Mouse (Mus musculus) cerebellum, adult 2 months (tissue): ENCODE results near the gene Cdc5l. TPM values are rescaled to one million over a fixed set of nuclear protein-coding genes. Genes with fewer than 3 reads are reported as not detected.

ENCODE experiments used
- DNase-seq, 2 experiments: peaks; one replicate each; pipeline ENCODE4 v3.0.0; 2021
- H3K27ac ChIP-seq: fragments of 200-500 bp; 2 replicates; pipeline ENCODE4 v1.5.1; 2012; ENCODE audit warnings: low read length, control low read depth, inconsistent platforms; ENCODE audit not compliant: insufficient read depth
- H3K27me3 ChIP-seq: fragments of 200-500 bp; 2 replicates; pipeline ENCODE4 v1.6.1; 2012; ENCODE audit warnings: inconsistent platforms, mild to moderate bottlenecking, low read length, moderate library complexity; ENCODE audit not compliant: control insufficient read depth, insufficient read depth
- H3K4me1 ChIP-seq: fragments of 200-500 bp; 2 replicates; pipeline ENCODE4 v1.6.1; 2011; ENCODE audit warnings: low read length; ENCODE audit not compliant: control insufficient read depth, insufficient read depth
- H3K4me3 ChIP-seq: fragments of 200-500 bp; replicated peaks from 2 replicates; pipeline ENCODE3; 2011; ENCODE audit warnings: mild to moderate bottlenecking, low read depth, low read length, control low read depth; ENCODE audit not compliant: insufficient read depth
- CTCF ChIP-seq: fragments of 200-500 bp; IDR thresholded peaks from 2 replicates; pipeline ENCODE4 v1.5.1; 2011; ENCODE audit warnings: low read depth, mild to moderate bottlenecking, control low read depth, low read length, moderate library complexity, borderline replicate concordance; ENCODE audit not compliant: insufficient read depth
- POLR2A ChIP-seq: fragments of 200-500 bp; IDR thresholded peaks from 2 replicates; pipeline ENCODE4 v1.6.1; 2011; ENCODE audit warnings: low read length, control low read depth, borderline replicate concordance; ENCODE audit not compliant: insufficient read depth
- WGBS: fragments of 180-500 bp; shearing (Covaris S2); methylation state at CpG from one replicate; pipeline ENCODE4 v1.1.7; 2018; 5-methylcytosine and 5-hydroxymethylcytosine counted together
- polyA plus RNA-seq: library from polyadenylated mRNA; depleted of rRNA; stranded (reverse); fragments of >200 nt; gene quantifications from 2 replicates; pipeline ENCODE4 v1.2.3, GENCODE M21; 2012; rRNA removed

The Cdc5l gene
- 37.7 and 38.1 TPM in 2 replicates for polyA plus RNA-seq

DNA sequence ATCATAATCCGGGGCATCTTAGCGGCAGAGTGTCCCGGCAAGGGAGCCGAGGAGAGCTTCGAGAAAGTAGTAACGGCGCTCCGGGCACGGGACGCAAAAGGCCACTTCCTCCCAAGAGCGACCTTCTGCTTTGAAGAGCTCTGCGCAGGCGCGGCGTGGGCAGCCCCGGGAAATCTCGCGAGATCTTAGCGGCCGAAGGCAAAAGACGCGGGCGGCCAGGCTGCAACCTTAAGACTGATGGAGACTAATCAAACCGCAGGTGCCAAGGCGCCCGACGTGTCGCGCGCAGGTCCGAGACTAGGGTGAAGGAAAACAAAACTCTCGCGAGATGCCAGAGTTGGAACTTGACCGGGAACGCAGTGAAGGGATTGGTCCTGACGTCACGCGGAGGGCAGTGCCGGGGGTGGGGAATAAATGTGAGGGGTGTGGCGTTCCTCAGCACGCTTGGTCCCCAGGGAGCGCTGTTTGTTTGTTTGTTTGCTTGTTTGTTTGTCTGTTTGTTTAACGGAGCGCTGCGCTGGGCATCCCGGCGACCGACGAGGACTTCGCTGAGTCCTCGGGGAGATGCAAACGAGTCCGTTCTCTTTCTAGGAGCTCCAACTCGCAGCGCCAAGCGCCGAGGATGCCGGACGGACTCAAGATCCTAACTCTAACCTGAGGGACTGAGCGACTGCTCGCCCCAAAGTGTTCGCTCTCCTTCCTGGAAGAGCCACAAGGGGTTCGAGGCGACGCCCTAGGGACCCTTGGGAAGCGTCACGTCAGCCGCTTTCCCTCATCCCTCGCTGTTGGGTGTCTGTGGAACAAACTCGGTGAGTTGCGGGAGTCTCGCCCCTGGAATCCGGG, at the start of gene Cdc5l:
Gene Cdc5l, minus strand, starts transcription at position 319 of the 843 bp plus-strand sequence.
- DNase-seq, result peak; percentile 98 to 99
- peak within 1 kb of the TSS; percentile 76 for H3K27ac ChIP-seq
- TF ChIP-seq POLR2A (peak; percentile 98), CTCF (peak; percentile 21; the same call in 1 of the 2 replicates)
- H3K4me1 ChIP-seq, result peaks cover 4% of the 10 kb centered on the region; the same call in 1 of the 2 replicates
- peak within 1 kb of the TSS; percentile 88 for H3K4me3 ChIP-seq
- WGBS, result under 1% methylated on average over 73 of the region's 73 CpGs
- no peaks in the 10 kb centered on the region for H3K27me3 ChIP-seq

DNA sequence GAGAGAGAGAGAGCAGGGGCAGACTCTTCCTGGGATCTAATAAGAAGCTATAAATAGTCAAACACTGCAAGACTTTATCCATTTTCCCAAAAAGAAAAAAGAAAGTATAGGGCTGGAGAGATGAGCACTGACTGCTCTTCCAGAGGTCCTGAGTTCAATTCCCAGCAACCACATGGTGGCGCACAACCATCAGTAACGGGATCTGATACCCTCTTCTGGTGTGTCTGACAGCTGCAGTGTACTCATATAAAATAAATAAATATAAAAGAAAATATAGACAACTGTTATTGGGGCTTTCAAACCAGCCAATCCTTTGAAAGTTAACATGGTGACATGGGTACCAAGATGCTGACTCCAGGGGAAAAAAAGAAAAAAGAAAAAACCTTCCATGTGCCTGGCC, 46.9 kb upstream of the Cdc5l start:
- no peak for DNase-seq
- Histone ChIP-seq H3K27ac (no peak overlapping the region), H3K4me3 (no peak overlapping the region), H3K27me3 (no peaks in the 10 kb centered on the region), H3K4me1 (no peaks in the 10 kb centered on the region)
- TF ChIP-seq POLR2A, result no peak
- peak; percentile 46; the same call in 1 of the 2 replicates for TF ChIP-seq CTCF
- WGBS, result 23% methylated on average over 2 of the region's 2 CpGs

DNA sequence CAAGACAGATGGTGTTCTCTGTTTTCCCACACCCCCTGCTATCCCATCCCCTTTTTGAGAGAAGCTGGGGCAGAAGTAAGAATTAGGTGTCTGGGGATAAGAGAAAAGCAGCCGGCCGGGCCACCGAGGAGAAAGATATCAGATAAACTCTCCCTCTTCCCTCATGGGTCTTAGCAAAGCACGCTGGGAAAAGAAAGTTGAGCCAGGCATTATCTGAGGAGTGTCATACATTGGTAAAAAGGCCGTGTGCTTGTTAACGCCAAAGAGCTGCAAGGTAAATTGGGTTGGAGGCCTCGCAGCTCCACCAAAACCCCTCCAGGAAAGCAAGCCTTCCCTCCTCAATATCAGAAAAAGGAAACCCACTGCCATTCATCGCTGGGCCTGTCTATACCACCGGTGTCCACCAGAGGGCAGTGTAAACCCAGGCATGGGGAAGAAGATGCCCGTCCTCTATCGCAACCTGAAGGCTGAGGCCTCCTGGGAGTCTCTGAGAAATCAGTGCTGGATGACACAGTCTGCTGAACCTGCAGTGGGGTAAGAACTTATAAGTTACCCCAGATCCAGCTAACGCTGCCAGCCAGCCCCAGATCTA, 44.8 kb upstream of the Cdc5l start:
- peak; percentile 82 to 92 for DNase-seq
- H3K4me3 ChIP-seq, result no peak overlapping the region
- H3K27ac ChIP-seq, result no peak overlapping the region
- H3K4me1 ChIP-seq, result no peaks in the 10 kb centered on the region
- WGBS, result 12% methylated on average over 12 of the region's 12 CpGs
- no peak for TF ChIP-seq POLR2A
- TF ChIP-seq CTCF, result peak; percentile 97
- H3K27me3 ChIP-seq, result no peaks in the 10 kb centered on the region

DNA sequence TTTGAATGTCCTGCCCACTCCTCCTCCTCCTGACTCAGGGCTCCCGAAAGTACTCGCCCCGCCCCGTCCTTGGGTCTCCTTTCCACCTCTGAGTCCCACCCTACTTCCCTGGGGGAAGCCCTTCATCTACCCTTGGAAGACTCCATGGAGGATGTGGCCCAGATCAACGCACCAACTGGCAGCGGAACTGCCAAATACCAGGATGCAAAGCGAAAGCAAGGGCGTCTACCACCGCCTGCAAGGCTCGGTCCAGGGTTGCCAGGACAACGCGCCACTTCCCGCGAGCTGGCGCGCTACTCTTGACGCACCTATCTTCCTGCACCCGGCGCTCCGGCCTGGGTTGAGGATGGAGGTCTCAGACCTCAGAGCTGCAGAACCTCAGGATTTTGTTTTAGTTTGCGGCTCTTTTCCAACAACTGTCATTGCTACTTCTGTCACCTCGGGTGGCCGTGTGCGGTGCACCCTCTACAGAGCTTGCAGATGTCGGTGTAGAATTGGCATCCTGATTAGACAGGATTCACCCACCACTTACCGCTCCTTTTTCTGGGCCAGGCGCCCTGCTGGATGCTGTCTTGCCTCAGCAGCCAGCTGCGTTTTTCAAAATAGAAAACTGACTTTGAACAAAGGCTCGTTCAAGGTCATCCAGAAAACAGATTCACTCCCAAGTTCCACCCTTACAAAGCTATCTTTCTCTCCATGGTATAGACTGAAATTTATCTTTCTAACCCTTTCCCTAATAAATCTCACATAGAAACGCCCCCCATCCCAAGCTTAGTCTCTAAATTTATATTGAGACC, 41.3 kb upstream of the Cdc5l start, which contains the start of gene Spats1:
Gene Spats1, minus strand, starts transcription at position 747 of the 797 bp plus-strand sequence.
- H3K27ac ChIP-seq, result peak within 1 kb of the TSS; percentile 82
- TF ChIP-seq CTCF (no peak), POLR2A (peak; percentile 73)
- WGBS, result 3% methylated on average over 30 of the region's 30 CpGs

DNA sequence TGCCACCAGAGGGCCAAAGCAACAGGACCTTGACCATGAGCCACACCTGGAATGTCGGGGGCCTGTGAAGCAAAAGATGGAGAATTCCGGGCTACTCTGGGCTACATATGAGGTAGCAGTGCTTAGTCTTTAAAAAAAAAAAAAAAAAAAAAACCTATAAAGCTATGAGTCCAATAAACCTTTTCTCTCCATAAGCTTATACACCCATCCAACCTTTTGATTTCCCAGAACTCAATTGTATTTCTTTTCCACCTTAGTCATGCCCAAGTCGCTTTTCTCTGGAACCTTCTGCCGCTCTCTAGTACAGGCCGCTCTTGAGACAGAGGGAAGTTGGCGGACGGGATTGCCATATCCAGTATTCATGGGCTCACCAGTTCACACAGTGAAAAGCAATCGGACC, 40.6 kb upstream of the Cdc5l start:
- Histone ChIP-seq H3K27ac (peak overlapping the region; percentile 82), H3K27me3 (no peaks in the 10 kb centered on the region), H3K4me1 (no peaks in the 10 kb centered on the region), H3K4me3 (peak overlapping the region; percentile 73)
- TF ChIP-seq POLR2A (no peak), CTCF (no peak)
- no peak for DNase-seq
- WGBS, result 52% methylated on average over 8 of the region's 8 CpGs

More for the DNA sequence above, 41.3 kb upstream of the Cdc5l start, which contains the start of gene Spats1:
- Histone ChIP-seq H3K27me3 (no peaks in the 10 kb centered on the region), H3K4me3 (peak within 1 kb of the TSS; percentile 73), H3K4me1 (no peaks in the 10 kb centered on the region)
- peak; percentile 86 to 89 for DNase-seq

DNA sequence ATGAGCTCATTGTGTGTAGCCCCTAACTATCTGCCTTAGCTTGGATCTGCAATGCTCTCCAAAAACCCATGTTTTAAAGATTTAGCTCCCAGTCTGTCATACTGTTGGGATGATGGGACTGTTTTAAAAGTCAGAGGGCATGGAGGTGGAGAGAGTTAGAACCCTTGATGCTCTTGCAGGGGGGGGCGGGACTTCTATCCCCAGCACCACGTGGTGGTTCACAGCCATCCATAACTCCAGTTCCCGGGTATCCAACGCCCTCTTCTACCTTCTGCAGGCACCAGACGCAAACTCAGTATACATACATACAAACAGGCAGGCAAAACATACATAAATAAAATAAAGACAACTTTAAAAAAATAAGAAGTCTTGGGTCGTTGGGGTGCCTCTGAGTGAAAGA, 40.1 kb upstream of the Cdc5l start:
- TF ChIP-seq POLR2A (no peak), CTCF (no peak)

DNA sequence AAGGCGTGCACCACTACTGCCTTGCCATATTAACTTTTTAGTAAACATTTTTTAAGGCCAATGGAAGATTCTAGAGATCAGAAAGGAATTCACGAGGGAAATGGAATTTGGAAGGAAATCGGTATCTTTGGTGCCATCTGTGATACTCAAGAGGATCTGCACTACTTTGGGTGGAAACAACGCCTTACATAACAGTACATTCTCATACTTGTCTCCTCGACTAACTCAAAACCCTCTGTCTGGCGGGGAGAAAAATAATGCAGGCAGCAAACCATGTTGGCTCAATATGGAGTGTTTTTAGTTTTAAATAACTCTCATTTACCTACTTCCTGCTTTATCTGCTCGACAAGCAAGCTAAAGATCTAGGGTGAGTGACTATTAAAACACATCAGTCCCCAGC, 37.2 kb upstream of the Cdc5l start:
- no peaks in the 10 kb centered on the region for H3K27me3 ChIP-seq
- no peaks in the 10 kb centered on the region for H3K4me1 ChIP-seq
- TF ChIP-seq CTCF (no peak), POLR2A (no peak)
- no peak for DNase-seq
- WGBS, result 83% methylated on average over 7 of the region's 7 CpGs
- H3K4me3 ChIP-seq, result no peak overlapping the region
- H3K27ac ChIP-seq, result no peak overlapping the region

More for the DNA sequence above, 40.1 kb upstream of the Cdc5l start:
- H3K27me3 ChIP-seq, result no peaks in the 10 kb centered on the region
- DNase-seq, result no peak
- WGBS, result 83% methylated on average over 6 of the region's 6 CpGs
- no peak overlapping the region for H3K4me3 ChIP-seq
- no peaks in the 10 kb centered on the region for H3K4me1 ChIP-seq
- H3K27ac ChIP-seq, result no peak overlapping the region
